Mouse (Mus musculus): ENCODE measurements at regions not wholly inside any gene's neighbourhood (a gene's known extent, or its start where the extent isn't known, plus 50 kb on each side); places are given as distances from the start of the nearest gene placed in this dataset.

DNA sequence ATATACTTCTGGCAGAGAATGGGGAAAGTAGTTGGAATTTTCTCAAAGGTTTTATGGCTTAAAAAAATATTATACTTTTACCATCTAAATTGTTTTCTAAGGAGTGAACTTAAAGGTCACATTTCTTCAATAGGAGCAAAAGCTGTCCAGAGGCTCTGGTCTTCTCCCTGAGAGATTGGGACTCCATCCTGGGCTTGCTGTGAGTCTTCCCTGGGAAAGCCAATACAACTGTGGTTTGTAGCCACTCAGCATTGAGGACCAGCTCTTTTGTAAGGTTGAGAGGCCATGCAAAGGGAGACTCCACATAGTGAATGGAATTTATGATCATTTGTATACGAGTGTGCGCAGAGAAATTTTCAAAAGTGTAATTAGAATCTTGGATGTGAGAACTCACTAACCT, 52.9 kb upstream of the Tenm3 start:
- Histone ChIP-seq H3K27me3 (ENCODE audit: control insufficient read depth, insufficient read depth, low read length, poor library complexity, severe bottlenecking) (no peaks in the 10 kb centered on the region; the same call in 1 of the 2 replicates), H3K36me3 (ENCODE audit: control insufficient read depth, insufficient read depth, low read length, poor library complexity, severe bottlenecking) (no peaks in the 10 kb centered on the region), H3K4me3 (ENCODE audit: low read depth, low read length) (no peak overlapping the region), H3K27ac (ENCODE audit: insufficient read depth, low read length) (no peak overlapping the region), H3K4me1 (ENCODE audit: control insufficient read depth, insufficient read depth, low read length) (no peaks in the 10 kb centered on the region), H3K9ac (ENCODE audit: low read depth, poor library complexity, severe bottlenecking) (no peak overlapping the region), H3K9me3 (replicated peaks; ENCODE audit: control insufficient read depth, insufficient read depth, low read length, poor library complexity, severe bottlenecking) (no peaks in the 10 kb centered on the region)
- no peak for TF ChIP-seq EP300 (IDR thresholded peaks at IDR 0.05; ENCODE audit: insufficient read depth, low read depth, low read length)
- no peak for TF ChIP-seq POLR2A (IDR thresholded peaks at IDR 0.05; ENCODE audit: insufficient read depth, low read length)
- no peak for TF ChIP-seq CTCF (IDR thresholded peaks at IDR 0.05; ENCODE audit: low read depth, low read length)

DNA sequence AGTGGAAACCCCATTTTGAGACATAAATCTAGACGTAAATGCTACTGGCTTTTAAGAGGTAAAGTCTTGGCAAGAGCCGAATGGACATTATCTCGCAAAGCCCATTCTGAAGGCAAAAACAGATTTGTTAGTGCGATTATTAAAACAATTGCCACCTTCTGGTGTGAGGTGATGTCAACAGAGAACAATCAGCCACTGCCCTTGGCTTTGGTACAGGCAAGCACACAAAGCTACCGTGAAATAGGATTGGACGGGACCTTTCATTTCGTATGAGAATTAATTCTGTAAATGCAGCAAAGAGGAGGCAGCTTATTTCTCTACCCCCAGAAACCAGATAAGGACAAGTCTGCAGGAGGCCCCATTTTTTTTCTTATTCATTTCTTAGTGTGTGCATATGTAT, 52.5 kb upstream of the Tenm3 start:
- Histone ChIP-seq H3K9me3 (replicated peaks; ENCODE audit: control insufficient read depth, insufficient read depth, low read length, poor library complexity, severe bottlenecking) (no peaks in the 10 kb centered on the region), H3K4me3 (ENCODE audit: low read depth, low read length) (no peak overlapping the region), H3K4me1 (ENCODE audit: control insufficient read depth, insufficient read depth, low read length) (no peaks in the 10 kb centered on the region), H3K27me3 (ENCODE audit: control insufficient read depth, insufficient read depth, low read length, poor library complexity, severe bottlenecking) (no peaks in the 10 kb centered on the region; the same call in 1 of the 2 replicates), H3K36me3 (ENCODE audit: control insufficient read depth, insufficient read depth, low read length, poor library complexity, severe bottlenecking) (no peaks in the 10 kb centered on the region), H3K27ac (ENCODE audit: insufficient read depth, low read length) (no peak overlapping the region), H3K9ac (ENCODE audit: low read depth, poor library complexity, severe bottlenecking) (no peak overlapping the region)
- TF ChIP-seq CTCF (IDR thresholded peaks at IDR 0.05; ENCODE audit: low read depth, low read length) (no peak), EP300 (IDR thresholded peaks at IDR 0.05; ENCODE audit: insufficient read depth, low read depth, low read length) (no peak), POLR2A (IDR thresholded peaks at IDR 0.05; ENCODE audit: insufficient read depth, low read length) (no peak)

DNA sequence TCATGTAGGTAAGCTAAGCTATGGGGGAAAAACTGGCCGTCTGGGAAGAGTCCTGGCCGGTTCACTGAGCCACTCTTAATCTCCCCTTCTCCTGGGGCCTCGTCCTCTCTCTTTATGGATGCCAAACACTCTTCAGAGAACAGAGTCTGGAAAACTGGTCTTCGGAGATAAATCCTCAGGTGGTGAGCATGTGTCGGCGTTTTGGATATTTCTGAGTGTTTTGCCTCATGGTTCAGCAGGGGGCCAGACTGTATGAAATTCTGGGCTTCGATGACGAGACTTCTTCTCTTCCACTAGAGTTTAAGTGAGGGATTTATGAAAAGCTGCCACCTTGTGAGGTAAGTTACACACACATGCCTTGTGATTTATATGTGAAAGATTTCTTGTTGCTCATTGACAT, 51.8 kb upstream of the Tenm3 start:
- Histone ChIP-seq H3K27ac (ENCODE audit: insufficient read depth, low read length) (no peak overlapping the region), H3K4me1 (ENCODE audit: control insufficient read depth, insufficient read depth, low read length) (no peaks in the 10 kb centered on the region)
- no peak for TF ChIP-seq EP300 (IDR thresholded peaks at IDR 0.05; ENCODE audit: insufficient read depth, low read depth, low read length)
- TF ChIP-seq CTCF (IDR thresholded peaks at IDR 0.05; ENCODE audit: low read depth, low read length): no peak
- no peak for TF ChIP-seq POLR2A (IDR thresholded peaks at IDR 0.05; ENCODE audit: insufficient read depth, low read length)

More for the DNA sequence above, 51.8 kb upstream of the Tenm3 start:
- no peak overlapping the region for H3K9ac ChIP-seq (ENCODE audit: low read depth, poor library complexity, severe bottlenecking)
- no peak overlapping the region for H3K4me3 ChIP-seq (ENCODE audit: low read depth, low read length)
- H3K9me3 ChIP-seq (replicated peaks; ENCODE audit: control insufficient read depth, insufficient read depth, low read length, poor library complexity, severe bottlenecking): no peaks in the 10 kb centered on the region
- H3K36me3 ChIP-seq (ENCODE audit: control insufficient read depth, insufficient read depth, low read length, poor library complexity, severe bottlenecking): no peaks in the 10 kb centered on the region
- H3K27me3 ChIP-seq (ENCODE audit: control insufficient read depth, insufficient read depth, low read length, poor library complexity, severe bottlenecking): no peaks in the 10 kb centered on the region; the same call in 1 of the 2 replicates
